Mouse (Mus musculus): Measurements from ENCODE around the gene Tnfrsf1b.
"Not testable (repeated sequence)": the region's sequence is repeated elsewhere in the genome, so short reads cannot be mapped to it uniquely, and the experiment has no call there.

Gene Tnfrsf1b

DNA sequence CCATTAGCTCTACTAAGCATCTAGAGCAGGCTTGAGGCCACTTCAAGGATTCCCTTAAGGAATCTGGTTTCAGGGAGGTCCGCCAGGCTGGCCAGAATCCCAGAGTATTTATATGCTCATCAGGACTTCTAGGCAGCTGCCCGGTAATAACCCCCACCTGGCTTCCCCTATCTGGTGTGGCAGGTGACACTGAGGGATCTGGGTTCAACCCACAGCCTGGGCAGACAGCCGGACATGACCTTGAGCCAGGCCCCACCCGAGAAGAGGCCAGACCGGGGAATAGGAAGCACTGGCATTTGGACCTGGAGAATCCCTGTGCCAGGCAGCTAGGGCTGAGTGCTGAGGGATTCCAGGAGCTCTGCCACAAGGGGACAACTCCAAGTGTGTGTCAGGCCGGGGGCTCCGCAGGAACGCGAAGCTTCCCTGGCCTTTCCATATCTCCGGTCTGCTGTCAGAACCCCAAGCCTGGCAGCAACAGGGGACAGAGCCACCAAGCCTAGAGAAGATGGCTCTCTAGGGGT, 52.6 kb downstream of the Tnfrsf1b start:
- DNase-seq (ENCODE audit: extremely low spot score, low read depth, low spot score) = no peak

DNA sequence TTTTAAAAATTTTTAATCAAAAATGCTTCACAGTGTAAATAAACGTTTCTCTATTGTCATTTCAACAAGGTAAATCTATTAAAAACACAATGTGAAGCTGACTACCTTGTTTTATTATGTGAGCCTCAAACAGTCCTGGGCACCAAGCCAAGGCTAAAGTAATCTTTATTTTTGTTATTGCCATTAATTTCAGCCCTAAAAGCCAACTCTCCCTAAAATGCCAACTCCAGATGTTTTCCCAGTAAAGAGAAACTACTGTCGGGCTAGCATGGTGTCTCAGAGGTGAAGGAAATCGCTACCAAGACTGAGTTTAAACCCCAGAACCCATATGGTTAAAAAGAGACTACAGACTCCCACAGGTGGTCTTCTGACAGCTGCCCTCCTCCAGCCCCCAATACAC, 53.3 kb downstream of the Tnfrsf1b start:
- no peak for DNase-seq (ENCODE audit: extremely low spot score, low read depth, low spot score)

DNA sequence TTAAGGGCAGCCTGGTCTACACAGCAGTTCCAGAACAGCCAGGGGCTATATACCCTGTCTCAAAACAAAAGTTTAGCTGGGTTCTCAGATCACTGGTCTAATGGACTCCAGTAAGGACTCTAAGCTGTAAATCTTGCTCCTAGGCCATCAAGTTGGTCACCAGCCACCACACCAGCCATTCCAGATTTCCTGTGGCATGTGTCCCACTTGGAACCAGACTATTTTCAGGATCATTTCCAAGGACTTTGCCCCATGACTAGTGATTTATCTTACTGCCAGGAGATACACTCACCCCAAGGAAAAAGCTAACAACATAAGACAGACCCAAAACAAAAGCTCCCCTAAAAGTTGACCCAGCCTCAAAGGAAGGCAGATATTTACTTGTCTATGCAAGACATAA, 54.0 kb downstream of the Tnfrsf1b start:
- no peak for DNase-seq (ENCODE audit: extremely low spot score, low read depth, low spot score)

DNA sequence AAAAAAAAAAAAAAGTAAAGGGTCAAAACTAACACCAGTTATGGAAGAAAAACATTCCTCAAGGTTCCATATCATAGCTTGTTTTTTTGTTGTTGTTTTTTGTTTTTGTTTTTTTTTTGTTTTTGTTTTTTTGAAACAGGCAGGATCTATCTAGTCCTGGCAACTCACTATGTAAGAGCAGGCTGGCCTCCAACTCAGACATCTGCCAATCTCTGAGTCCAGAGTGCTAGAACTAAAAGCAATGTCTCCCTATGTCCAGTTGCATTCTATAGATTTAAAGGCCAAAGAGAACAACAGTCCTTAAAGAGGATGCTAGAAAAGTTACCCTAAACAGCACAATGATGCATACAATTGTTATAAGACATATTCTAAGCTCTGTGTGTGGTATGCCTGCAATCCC, 58.1 kb downstream of the Tnfrsf1b start:
- no peak for DNase-seq (ENCODE audit: extremely low spot score, low read depth, low spot score)

DNA sequence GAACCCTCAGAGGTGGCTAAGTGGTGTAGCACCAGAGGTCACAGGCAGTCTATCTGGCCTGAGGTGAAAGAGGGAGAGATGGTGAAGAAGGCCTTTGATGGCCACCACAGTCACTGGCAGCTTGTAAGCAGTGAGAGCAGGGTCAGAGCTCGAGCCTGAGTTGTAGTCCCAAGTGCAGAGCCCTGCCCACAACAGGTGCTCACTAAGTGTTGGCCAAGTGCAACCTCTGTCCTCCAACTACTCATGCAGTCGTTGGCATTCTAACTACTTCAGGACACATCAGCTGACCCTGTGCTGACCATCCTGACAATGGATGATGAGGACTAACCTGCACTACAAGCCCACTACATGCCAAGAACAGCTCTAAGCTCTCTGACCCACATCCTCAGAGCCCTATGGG, 59.1 kb downstream of the Tnfrsf1b start:
- DNase-seq (ENCODE audit: extremely low spot score, low read depth, low spot score) = no peak

DNA sequence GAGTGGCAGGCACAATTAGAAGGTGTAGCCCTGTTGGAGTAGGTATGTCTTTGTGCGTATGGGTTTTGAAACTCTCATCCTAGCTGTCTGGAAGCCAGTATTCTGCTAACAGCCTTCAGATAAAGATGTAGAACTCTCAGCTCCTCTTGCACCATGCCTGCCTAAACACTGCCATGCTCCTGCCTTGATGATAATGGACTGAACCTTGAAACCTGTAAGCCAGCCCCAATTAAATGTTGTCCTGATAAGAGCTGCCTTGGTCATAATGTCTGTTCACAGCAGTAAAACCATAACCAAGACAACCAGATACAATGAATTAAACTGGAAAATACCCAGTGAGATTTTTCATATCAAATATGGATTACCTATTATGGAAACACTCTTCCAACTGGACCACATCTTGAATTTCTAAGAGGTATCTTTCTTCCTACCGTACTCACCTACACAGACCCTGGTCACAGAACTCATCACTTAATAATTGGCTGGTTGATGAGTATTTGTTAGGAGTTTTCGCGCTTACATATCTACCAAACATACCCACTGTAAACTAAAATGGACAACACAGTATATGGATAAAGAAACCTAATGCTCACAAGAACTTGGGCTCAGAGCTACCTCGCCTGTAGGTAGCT, 67.6 kb downstream of the Tnfrsf1b start:
- DNase-seq (ENCODE audit: extremely low spot score, low read depth, low spot score) = no peak

DNA sequence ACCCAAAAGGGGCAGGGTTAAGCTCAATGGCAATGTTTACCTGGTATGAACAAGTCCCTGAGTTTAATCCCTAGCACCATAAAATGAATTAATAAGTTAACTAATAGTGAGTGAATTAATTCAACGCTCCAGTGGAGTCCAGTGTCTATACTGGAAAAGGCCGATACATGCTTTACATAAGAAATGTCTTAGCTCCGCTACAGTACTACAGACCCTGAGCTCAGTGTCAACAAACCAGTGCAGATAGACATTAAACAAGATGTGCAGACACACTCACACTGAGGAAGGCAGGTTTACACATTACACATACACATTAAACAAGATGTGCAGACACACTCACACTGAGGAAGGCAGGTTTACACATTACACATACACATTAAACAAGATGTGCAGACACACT, 81.1 kb downstream of the Tnfrsf1b start:
- not testable (repeated sequence) for DNase-seq (ENCODE audit: extremely low spot score, low read depth, low spot score)

DNA sequence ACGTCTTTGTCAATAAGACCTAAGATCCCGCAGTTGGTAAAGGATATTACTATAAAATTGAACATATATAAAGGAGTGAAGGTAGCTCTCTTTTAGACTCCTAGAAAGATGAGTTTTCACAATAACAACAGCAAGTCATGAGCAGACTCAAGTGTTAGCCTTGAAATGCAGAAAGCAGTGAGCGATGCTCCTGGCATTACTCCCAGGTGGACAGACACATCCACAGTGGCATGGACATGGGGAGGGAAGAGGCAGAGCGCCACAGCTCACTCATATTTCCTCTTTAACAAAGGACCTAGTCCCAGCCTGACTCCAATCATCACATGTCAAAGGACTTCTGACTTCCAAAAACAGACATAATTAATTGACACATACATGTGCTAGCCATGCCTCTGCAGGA, 82.6 kb downstream of the Tnfrsf1b start:
- DNase-seq (ENCODE audit: extremely low spot score, low read depth, low spot score) = no peak

Data from hindlimb bud, embryonic 11.5 days (tissue).